9 mouse cellular contexts compared by ENCODE assay signal in genomic region chr1:165194662-165195013, GRCm38 (mm10). TPM values are rescaled to one million over a fixed set of nuclear protein-coding genes. Genes with fewer than 3 reads are reported as not detected.
DNase-seq lines count a peak whose midpoint lies in the region; ATAC-seq and TF ChIP-seq lines count a peak whose summit lies in the region.
"Had no signal": no experiment of that assay in that cellular context is flagged by ENCODE, and none has a peak within 500 bp of the region (broad histone marks: within the 10 kb centered on the region; RNA-seq: fewer than 3 reads in every experiment).

No protein-coding gene starts in this region.

- peaks cover 9% of the 10 kb centered on the region; the same call in 1 of the 2 replicates for H3K4me1 ChIP-seq in embryonic facial prominence, embryonic 12.5 days
- H3K4me1 ChIP-seq in midbrain, postnatal 0 days (ENCODE audit: insufficient read depth, low read length), result no peaks in the 10 kb centered on the region

- no peaks in the 10 kb centered on the region for H3K9me3 ChIP-seq in embryonic facial prominence, embryonic 12.5 days
- H3K9me3 ChIP-seq in midbrain, postnatal 0 days (ENCODE audit: low read length), result no peaks in the 10 kb centered on the region

- H3K4me2 ChIP-seq in embryonic facial prominence, embryonic 12.5 days (replicated peaks), result peak overlapping the region; percentile 86
- peak overlapping the region; percentile 97 for H3K4me2 ChIP-seq in midbrain, postnatal 0 days (ENCODE audit: low read depth, low read length, poor library complexity, severe bottlenecking)

- H3K4me3 ChIP-seq in layer of hippocampus, adult 2 months, result peak overlapping the region; percentile 73
- peak overlapping the region; percentile 68 for H3K4me3 ChIP-seq in embryonic facial prominence, embryonic 12.5 days
- peak overlapping the region; percentile 67 for H3K4me3 ChIP-seq in midbrain, postnatal 0 days (ENCODE audit: low read depth, low read length)

- no peak for TF ChIP-seq CTCF in layer of hippocampus, adult 2 months (conservative IDR thresholded peaks at IDR 0.05)
- no peak for TF ChIP-seq CTCF in midbrain, postnatal 0 days (IDR thresholded peaks at IDR 0.05)

- DNase-seq in layer of hippocampus, adult 2 months (ENCODE audit: low spot score in 2 of 2), result no peak
- DNase-seq in layer of hippocampus, adult 9-10 months (ENCODE audit: low spot score), result no peak
- no peak for DNase-seq in midbrain, postnatal 0 days (ENCODE audit: low spot score)
- DNase-seq in adrenal gland, postnatal 25 days, result no peak
- no peak for DNase-seq in urinary bladder, postnatal 10 days (ENCODE audit: low spot score)
- no peak for DNase-seq in adipocyte (ENCODE audit: low spot score)

- ATAC-seq in embryonic facial prominence, embryonic 12.5 days (ENCODE audit: insufficient number of reproducible peaks, insufficient read depth, low FRiP score, low TSS enrichment), result no peak; the same call in 1 of the 2 replicates
- peak; percentile 22 for ATAC-seq in inflammation-experienced regulatory T-cells, adult 6 months
- peak; percentile 53 for ATAC-seq in midbrain, postnatal 0 days (ENCODE audit: low FRiP score)

- peak overlapping the region; percentile 60; the same call in 1 of the 2 replicates for H3K9ac ChIP-seq in embryonic facial prominence, embryonic 12.5 days
- H3K9ac ChIP-seq in midbrain, postnatal 0 days (replicated peaks; ENCODE audit: low read length, poor library complexity, severe bottlenecking), result peak overlapping the region; percentile 52; the same call in 1 of the 2 replicates

- WGBS in embryonic facial prominence, embryonic 12.5 days, result 13% methylated on average over 5 of the region's 5 CpGs
- WGBS in midbrain, postnatal 0 days, result 16% methylated on average over 5 of the region's 5 CpGs

- peak overlapping the region; percentile 81 for H3K27ac ChIP-seq in layer of hippocampus, adult 2 months
- peak overlapping the region; percentile 80; the same call in 1 of the 2 replicates for H3K27ac ChIP-seq in embryonic facial prominence, embryonic 12.5 days
- H3K27ac ChIP-seq in midbrain, postnatal 0 days (ENCODE audit: low read depth, low read length), result no peak overlapping the region

- no peaks in the 10 kb centered on the region for H3K27me3 ChIP-seq in embryonic facial prominence, embryonic 12.5 days
- no peaks in the 10 kb centered on the region for H3K27me3 ChIP-seq in midbrain, postnatal 0 days (ENCODE audit: insufficient read depth, low read length)

- no peaks in the 10 kb centered on the region for H3K36me3 ChIP-seq in embryonic facial prominence, embryonic 12.5 days
- H3K36me3 ChIP-seq in midbrain, postnatal 0 days (ENCODE audit: insufficient read depth, low read length), result no peaks in the 10 kb centered on the region

RNA-seq across cellular contexts. Expression of gene Sft2d2, which starts 0.4 kb away (rescaled TPM):
- total RNA-seq in layer of hippocampus, adult 2 months (2021), result 10 to 100 TPM; 13.4 to 13.7 TPM
- polyA plus RNA-seq in embryonic facial prominence, embryonic 12.5 days (2016; fragmentation: Nextera tagmentation; extraction: Ambion mirVana), result 14.9 and 15.0 TPM in 2 replicates
- 10 to 100 TPM; 25.7 to 30.3 (median 27.4) TPM for polyA plus RNA-seq in inflammation-experienced regulatory T-cells, adult 6 months (2017; shearing (Covaris generic))
- 10.5 and 11.0 TPM in 2 replicates for total RNA-seq in midbrain, postnatal 0 days (2014; rRNA removed)
- polyA plus RNA-seq in midbrain, postnatal 0 days (2015; fragmentation: Nextera tagmentation; extraction: Ambion mirVana), result 3.8 and 5.1 TPM in 2 replicates
- total RNA-seq in adrenal gland, postnatal 25 days (2021), result 27.5 and 35.9 TPM in 2 replicates

RNA-seq across cellular contexts. Expression of gene Tbx19, which starts 34.1 kb away (rescaled TPM):
- not detected for total RNA-seq in layer of hippocampus, adult 2 months (2021)
- not detected in 2 replicates for polyA plus RNA-seq in embryonic facial prominence, embryonic 12.5 days (2016; fragmentation: Nextera tagmentation; extraction: Ambion mirVana)
- not detected for polyA plus RNA-seq in inflammation-experienced regulatory T-cells, adult 6 months (2017; shearing (Covaris generic))
- total RNA-seq in midbrain, postnatal 0 days (2014; rRNA removed), result 0.19 TPM in 1 of 2 replicates, not detected in the other
- 0.10 and 0.26 TPM in 2 replicates for polyA plus RNA-seq in midbrain, postnatal 0 days (2015; fragmentation: Nextera tagmentation; extraction: Ambion mirVana)
- total RNA-seq in adrenal gland, postnatal 25 days (2021), result 0.12 TPM in 1 of 2 replicates, not detected in the other
- polyA plus RNA-seq: large intestine, adult 2 months had no signal

RNA-seq across cellular contexts. Expression of gene Tiprl, which starts 42.2 kb away (rescaled TPM):
- total RNA-seq in layer of hippocampus, adult 2 months (2021), result 10 to 100 TPM; 65.2 to 67.7 TPM
- polyA plus RNA-seq in embryonic facial prominence, embryonic 12.5 days (2016; fragmentation: Nextera tagmentation; extraction: Ambion mirVana), result 92.4 and 101 TPM in 2 replicates
- 100 to 1,000 TPM; 109 to 158 (median 114) TPM for polyA plus RNA-seq in inflammation-experienced regulatory T-cells, adult 6 months (2017; shearing (Covaris generic))
- total RNA-seq in midbrain, postnatal 0 days (2014; rRNA removed), result 27.0 and 41.3 TPM in 2 replicates
- 140 and 144 TPM in 2 replicates for polyA plus RNA-seq in midbrain, postnatal 0 days (2015; fragmentation: Nextera tagmentation; extraction: Ambion mirVana)
- 39.8 and 54.2 TPM in 2 replicates for total RNA-seq in adrenal gland, postnatal 25 days (2021)
